Mouse (Mus musculus) G1E (cell line): ENCODE data around the gene Ndufb10.

ENCODE experiments used
- CTCF ChIP-seq: IDR thresholded peaks from 2 replicates; pipeline ENCODE4 v1.5.1; 2012; ENCODE audit warnings: low read depth, low read length, inconsistent platforms, mixed read lengths
- GATA1 ChIP-seq: IDR thresholded peaks from 2 replicates; pipeline ENCODE4 v1.6.1; 2012; ENCODE audit warnings: borderline replicate concordance, low read length, inconsistent platforms, mixed read lengths
- GATA2 ChIP-seq: IDR thresholded peaks from 2 replicates; pipeline ENCODE4 v1.6.1; 2012; ENCODE audit warnings: low read depth, low read length, inconsistent platforms, borderline replicate concordance
- POLR2AphosphoS5 ChIP-seq: IDR thresholded peaks from 2 replicates; pipeline ENCODE4 v1.6.1; 2012; ENCODE audit warnings: low read depth, low read length, inconsistent platforms; ENCODE audit not compliant: insufficient replicate concordance
- TAL1 ChIP-seq: conservative IDR thresholded peaks from 2 replicates; pipeline ENCODE4 v1.6.1; 2012; ENCODE audit warnings: low read depth, low read length, inconsistent platforms, mixed read lengths

DNA sequence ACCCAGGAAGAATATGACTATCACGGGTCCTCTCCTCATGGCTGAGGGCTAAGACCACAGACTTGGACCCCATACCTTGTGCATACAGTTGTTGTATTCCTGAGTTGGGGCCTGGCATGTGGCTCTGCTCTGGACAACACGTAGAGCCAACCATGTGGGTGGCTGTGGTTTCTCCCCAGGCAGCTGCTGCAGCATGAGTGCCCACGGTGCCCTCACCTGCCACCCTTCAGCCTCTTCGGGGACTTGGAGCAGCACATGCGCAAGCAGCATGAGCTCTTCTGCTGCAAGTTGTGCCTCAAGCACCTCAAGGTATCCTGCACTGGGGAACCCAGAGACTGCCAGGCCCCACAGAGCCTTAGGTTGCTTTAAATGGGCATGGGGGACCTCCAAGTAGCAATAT, 47.4 kb downstream of the Ndufb10 start:
- TF ChIP-seq CTCF (no peak), GATA1 (no peak), POLR2AphosphoS5 (no peak), GATA2 (no peak), TAL1 (no peak)
